Mouse (Mus musculus) testis, postnatal 10 days (tissue): ENCODE data around the gene Rnf13.

ENCODE experiments used
- DNase-seq: peaks from one replicate; pipeline ENCODE4 v3.0.0; 2021; ENCODE audit warnings: low spot score

Rnf13 gene

GRCm38 (mm10) chr3:57845786-57846661, 110.2 kb downstream of the Rnf13 start:
- DNase-seq = peak; percentile 42

GRCm38 (mm10) chr3:57846662-57846911, 110.7 kb downstream of the Rnf13 start:
- DNase-seq = no peak

DNA sequence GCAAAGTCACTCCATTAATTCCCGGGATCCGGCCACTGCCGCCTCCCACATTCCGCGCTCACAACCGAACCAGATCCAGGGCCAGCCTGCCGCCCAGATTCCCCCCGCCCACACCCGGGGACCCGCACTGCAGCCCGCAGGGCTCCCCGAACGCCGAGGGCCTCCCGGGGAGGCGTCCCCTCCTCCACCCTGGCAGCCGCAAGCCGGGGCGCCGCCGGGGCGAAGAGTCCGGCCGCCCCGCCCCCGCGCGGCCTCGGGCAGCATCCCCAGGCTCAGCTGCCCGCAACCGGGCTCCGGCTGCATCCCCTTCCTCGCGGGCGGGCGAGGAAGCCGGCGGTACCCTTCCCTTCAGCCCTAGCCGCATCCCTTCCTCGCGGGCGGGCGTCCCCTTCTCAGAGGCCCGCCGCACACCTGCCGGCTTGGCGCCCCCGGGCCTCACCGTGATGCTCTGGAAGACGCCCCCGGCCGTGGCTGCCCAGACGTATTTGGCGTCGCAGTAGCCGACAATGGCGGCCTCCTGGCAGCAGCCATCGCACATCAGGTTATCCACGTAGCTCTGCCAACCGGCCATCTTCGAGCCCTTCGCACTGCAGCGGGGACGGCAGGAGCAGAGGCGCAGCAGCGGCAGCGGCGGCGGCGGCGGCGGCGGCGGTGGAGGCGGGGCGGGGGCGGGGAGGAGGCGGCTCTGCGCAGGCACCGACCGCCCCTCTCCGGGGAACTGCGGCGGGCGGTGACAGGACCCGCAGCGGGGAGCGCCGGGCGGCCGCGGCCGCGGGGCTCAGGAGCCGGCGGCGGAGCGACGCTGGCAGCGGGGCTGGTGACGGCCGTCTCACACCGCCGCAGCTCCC, 111.3 kb downstream of the Rnf13 start:
- DNase-seq = peak; percentile 75

- DNase-seq = peak; percentile 90
Observed at GRCm38 (mm10) chr3:57847760-57848185, 111.9 kb downstream of the Rnf13 start, which contains the start of gene Pfn2. Pfn2 (minus strand) TSS chr3:57848079.

DNA sequence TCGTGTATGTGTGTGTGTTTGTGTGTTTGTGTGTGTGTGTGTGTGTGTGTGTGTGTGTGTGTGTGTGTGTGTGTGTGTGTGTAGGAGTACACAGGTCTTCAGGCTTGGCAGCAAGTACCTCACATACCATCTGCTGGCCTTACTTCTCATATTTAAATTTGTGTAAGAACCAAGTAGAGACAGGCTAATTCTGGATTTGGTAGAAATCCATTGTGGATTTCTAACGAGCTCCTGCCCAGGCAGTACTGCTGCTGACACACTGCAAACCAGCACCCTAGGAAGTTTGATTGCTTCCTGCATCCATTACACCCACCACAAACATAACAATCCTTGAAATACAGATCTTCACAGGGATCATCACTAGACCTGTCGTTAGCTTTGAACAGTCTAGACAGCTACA, 147.1 kb downstream of the Rnf13 start:
- no peak for DNase-seq
